Mouse (Mus musculus): ENCODE data around the gene AI481877.
A peak's percentile ranks its signal among the peaks of the same experiment; 100 is the strongest.

AI481877 gene

GRCm38 (mm10) chr4:59125053-59125452 is 13.7 kb downstream of the AI481877 start:
- DNase-seq (ENCODE audit: low spot score), result no peak

- DNase-seq (ENCODE audit: low spot score), result no peak
These were observed 15.2 kb downstream of the AI481877 start for GRCm38 (mm10) chr4:59123557-59123956.

GRCm38 (mm10) chr4:59117644-59118495 is 20.9 kb downstream of the AI481877 start:
- DNase-seq (ENCODE audit: low spot score), result no peak

- no peak for DNase-seq (ENCODE audit: low spot score)
These were observed 30.1 kb downstream of the AI481877 start for GRCm38 (mm10) chr4:59108721-59109120.

- DNase-seq (ENCODE audit: low spot score), result no peak
These were observed 30.9 kb downstream of the AI481877 start for GRCm38 (mm10) chr4:59107886-59108285.

GRCm38 (mm10) chr4:59106661-59107060 is 32.1 kb downstream of the AI481877 start:
- DNase-seq (ENCODE audit: low spot score), result no peak

- DNase-seq (ENCODE audit: low spot score), result no peak
These were observed 34.6 kb downstream of the AI481877 start for GRCm38 (mm10) chr4:59104166-59104565.

- peak; percentile 90 for DNase-seq (ENCODE audit: low spot score)
These were observed 42.4 kb downstream of the AI481877 start for GRCm38 (mm10) chr4:59096393-59096792.

- no peak for DNase-seq (ENCODE audit: low spot score)
These were observed 49.4 kb downstream of the AI481877 start for GRCm38 (mm10) chr4:59089391-59089790.

GRCm38 (mm10) chr4:59083430-59083829 is 55.4 kb downstream of the AI481877 start:
- DNase-seq (ENCODE audit: low spot score), result no peak

- peak; percentile 32 for DNase-seq (ENCODE audit: low spot score)
These were observed 69.5 kb downstream of the AI481877 start for GRCm38 (mm10) chr4:59069276-59069675.

GRCm38 (mm10) chr4:59062526-59062925 is 76.3 kb downstream of the AI481877 start:
- DNase-seq (ENCODE audit: low spot score), result no peak

- no peak for DNase-seq (ENCODE audit: low spot score)
These were observed 80.9 kb downstream of the AI481877 start for GRCm38 (mm10) chr4:59057929-59058328.

- DNase-seq (ENCODE audit: low spot score), result no peak
These were observed 87.7 kb downstream of the AI481877 start for GRCm38 (mm10) chr4:59051081-59051480.

- DNase-seq (ENCODE audit: low spot score), result no peak
These were observed 91.6 kb downstream of the AI481877 start for GRCm38 (mm10) chr4:59047222-59047621.

- DNase-seq (ENCODE audit: low spot score), result no peak
These were observed 94.9 kb downstream of the AI481877 start for GRCm38 (mm10) chr4:59043891-59044290.

GRCm38 (mm10) chr4:59043074-59043473 is 95.7 kb downstream of the AI481877 start:
- no peak for DNase-seq (ENCODE audit: low spot score)

GRCm38 (mm10) chr4:59040397-59041287 is 98.1 kb downstream of the AI481877 start:
- DNase-seq (ENCODE audit: low spot score), result no peak

- DNase-seq (ENCODE audit: low spot score), result no peak
These were observed 101.3 kb downstream of the AI481877 start for GRCm38 (mm10) chr4:59037525-59037924.

- DNase-seq (ENCODE audit: low spot score), result peak; percentile 92
These were observed 102.2 kb downstream of the AI481877 start for GRCm38 (mm10) chr4:59036490-59037127.

GRCm38 (mm10) chr4:59035786-59036350 is 102.9 kb downstream of the AI481877 start:
- DNase-seq (ENCODE audit: low spot score), result peak; percentile 3
